Comparison of ENCODE assay signal across 10 mouse cellular contexts in genomic region chr16:34372103-34372741, GRCm38 (mm10).
DNase-seq lines count a peak whose midpoint lies in the region; ATAC-seq and TF ChIP-seq lines count a peak whose summit lies in the region.
"Had no signal": no experiment of that assay in that cellular context is flagged by ENCODE, and none has a peak within 500 bp of the region (broad histone marks: within the 10 kb centered on the region; RNA-seq: fewer than 3 reads in every experiment).

No protein-coding gene starts in this region.

- H3K36me3 ChIP-seq in heart, adult 2 months (ENCODE audit: control insufficient read depth, insufficient read depth, low read length) = peaks cover 3% of the 10 kb centered on the region
- H3K36me3 ChIP-seq in heart, embryonic 10.5 days = no peaks in the 10 kb centered on the region
- no peaks in the 10 kb centered on the region for H3K36me3 ChIP-seq in heart, embryonic 16.5 days (ENCODE audit: control insufficient read depth, insufficient read depth)
- H3K36me3 ChIP-seq in lung, embryonic 15.5 days = no peaks in the 10 kb centered on the region
- H3K36me3 ChIP-seq: heart, embryonic 15.5 days; liver, embryonic 13.5 days had no signal

- peak; percentile 82 for TF ChIP-seq EP300 in heart, adult 2 months (IDR thresholded peaks at IDR 0.05; ENCODE audit: insufficient read depth, low read depth, low read length)

- H3K27ac ChIP-seq in heart, adult 2 months = peak overlapping the region; percentile 85
- no peak overlapping the region for H3K27ac ChIP-seq in heart, embryonic 10.5 days
- H3K27ac ChIP-seq in heart, embryonic 16.5 days (ENCODE audit: low read length) = no peak overlapping the region
- no peak overlapping the region for H3K27ac ChIP-seq in lung, embryonic 15.5 days
- H3K27ac ChIP-seq: heart, embryonic 15.5 days; liver, embryonic 13.5 days had no signal

- no peaks in the 10 kb centered on the region for H3K27me3 ChIP-seq in heart, adult 2 months (ENCODE audit: control insufficient read depth, insufficient read depth, low read length)
- H3K27me3 ChIP-seq in heart, embryonic 10.5 days (ENCODE audit: insufficient read depth, poor library complexity, severe bottlenecking) = no peaks in the 10 kb centered on the region
- H3K27me3 ChIP-seq in heart, embryonic 16.5 days (ENCODE audit: control insufficient read depth, insufficient read depth, low read length) = no peaks in the 10 kb centered on the region
- no peaks in the 10 kb centered on the region for H3K27me3 ChIP-seq in lung, embryonic 15.5 days
- H3K27me3 ChIP-seq: heart, embryonic 15.5 days; liver, embryonic 13.5 days had no signal

- peaks cover 17% of the 10 kb centered on the region for H3K4me1 ChIP-seq in heart, adult 2 months (ENCODE audit: control insufficient read depth, insufficient read depth, low read length)
- H3K4me1 ChIP-seq in heart, embryonic 10.5 days = peaks cover 38% of the 10 kb centered on the region
- peaks cover 6% of the 10 kb centered on the region; the same call in 1 of the 2 replicates for H3K4me1 ChIP-seq in heart, embryonic 16.5 days (ENCODE audit: control insufficient read depth, insufficient read depth, low read length)
- peaks cover 14% of the 10 kb centered on the region for H3K4me1 ChIP-seq in lung, embryonic 15.5 days
- H3K4me1 ChIP-seq: liver, embryonic 13.5 days had no signal

- peak; percentile 72 for ATAC-seq in heart, embryonic 16.5 days (replicated peaks; ENCODE audit: extremely low read depth, insufficient read depth, low FRiP score)
- peak; percentile 59; the same call in 1 of the 2 replicates for ATAC-seq in lung, embryonic 15.5 days (ENCODE audit: borderline replicate concordance, extremely low read depth, low FRiP score, low TSS enrichment)

- no peak overlapping the region for H3K4me2 ChIP-seq in heart, embryonic 16.5 days (ENCODE audit: low read depth, low read length)
- no peak overlapping the region for H3K4me2 ChIP-seq in lung, embryonic 15.5 days
- H3K4me2 ChIP-seq: heart, embryonic 15.5 days; liver, embryonic 13.5 days had no signal

- H3K9me3 ChIP-seq in heart, embryonic 10.5 days = no peaks in the 10 kb centered on the region
- H3K9me3 ChIP-seq in heart, embryonic 16.5 days (replicated peaks; ENCODE audit: control insufficient read depth, low read length) = no peaks in the 10 kb centered on the region
- no peaks in the 10 kb centered on the region for H3K9me3 ChIP-seq in lung, embryonic 15.5 days
- H3K9me3 ChIP-seq: heart, embryonic 15.5 days; liver, embryonic 13.5 days had no signal

- no peak overlapping the region for H3K4me3 ChIP-seq in heart, adult 2 months
- no peak overlapping the region for H3K4me3 ChIP-seq in heart, embryonic 10.5 days
- no peak overlapping the region for H3K4me3 ChIP-seq in heart, embryonic 16.5 days (ENCODE audit: low read length)
- no peak overlapping the region for H3K4me3 ChIP-seq in lung, embryonic 15.5 days
- H3K4me3 ChIP-seq: heart, embryonic 15.5 days; liver, embryonic 13.5 days had no signal

- WGBS in heart, adult 2 months = 19% methylated on average over 15 of the region's 15 CpGs
- WGBS in heart, embryonic 10.5 days = 54% methylated on average over 15 of the region's 15 CpGs
- 36% methylated on average over 15 of the region's 15 CpGs for WGBS in heart, embryonic 16.5 days
- 37% methylated on average over 15 of the region's 15 CpGs for WGBS in lung, embryonic 15.5 days

- H3K79me2 ChIP-seq in heart, adult 2 months (replicated peaks; ENCODE audit: control insufficient read depth, insufficient read depth, low read length) = no peaks in the 10 kb centered on the region

- peak; percentile 45; the same call in 1 of the 2 replicates for TF ChIP-seq POLR2A in heart, adult 2 months (IDR thresholded peaks at IDR 0.05; ENCODE audit: insufficient read depth, low read depth, low read length)

- intact Hi-C loops in heart, adult 2 months (cut with DNase I) = loop anchor here (2.0 to 5.0 kb wide), 2 partner anchors 70 to 121 kb away; no protein-coding TSS in a partner anchor

- peak; percentile 73 to 76 for DNase-seq in heart, adult 2 months
- no peak for DNase-seq in heart, embryonic 10.5 days (ENCODE audit: low spot score)
- peak; percentile 49 for DNase-seq in NIH3T3 (ENCODE audit: low read depth)
- DNase-seq in cerebellum, adult 9-11 months = no peak
- DNase-seq in retina, embryonic 14.5 days (ENCODE audit: low spot score) = no peak
- no peak for DNase-seq in cerebellum, adult 9-10 months
- DNase-seq: liver, embryonic 13.5 days had no signal

- TF ChIP-seq CTCF in heart, adult 2 months (IDR thresholded peaks at IDR 0.05) = 0 out of 2 replicates have a peak, but pooled peaks have one; percentile 4

- peak overlapping the region; percentile 19; the same call in 1 of the 2 replicates for H3K9ac ChIP-seq in heart, adult 2 months (ENCODE audit: low read depth, low read length)
- H3K9ac ChIP-seq in heart, embryonic 16.5 days (ENCODE audit: low read length) = no peak overlapping the region
- H3K9ac ChIP-seq in lung, embryonic 15.5 days = no peak overlapping the region
- H3K9ac ChIP-seq: heart, embryonic 15.5 days; liver, embryonic 13.5 days had no signal

Comparison
In these comparisons a context has a peak if more than half of its experiments do, and no peak if none do; other contexts are left out.
1. DNase-seq: peak in heart, adult 2 months (2 of 2) and NIH3T3 (single experiment); none in heart, embryonic 10.5 days (single experiment), cerebellum, adult 9-11 months (single experiment), retina, embryonic 14.5 days (single experiment) and cerebellum, adult 9-10 months (single experiment).